Mouse (Mus musculus) adrenal gland, adult 18-20 months (tissue): Measurements from ENCODE around the gene Gm12830. TPM values are rescaled to one million over a fixed set of nuclear protein-coding genes. Genes with fewer than 3 reads are reported as not detected.

Experiments used
- DNase-seq, 2 experiments: peaks; one replicate each; pipeline ENCODE4 v3.0.0; 2021 to 2022; ENCODE audit warnings: low spot score in 2 of 2
- long read RNA-seq, 2 experiments: library from polyadenylated mRNA; stranded (forward); transcript quantifications; one replicate each; pipeline ENCODE4 v2.0.0; 2021
- total RNA-seq, 2 experiments: library from RNA; stranded (reverse); gene quantifications; 1 replicate in 1 of 2; 2 replicates in 1 of 2; pipeline ENCODE4 v1.2.3; 2021

Gm12830 gene
- not detected for total RNA-seq
- long read RNA-seq, experiment 1, result 0 reads
- long read RNA-seq, experiment 2, result 0 reads

GRCm38 (mm10) chr4:114821567-114822192 is at the start of gene Gm12830:
TSS of gene Gm12830 (plus strand) at chr4:114821722.
- peak; percentile 43 for DNase-seq

- DNase-seq, result no peak
These were observed 48.2 kb upstream of the Gm12830 start for GRCm38 (mm10) chr4:114773316-114773715.

- no peak for DNase-seq
These were observed 43.8 kb upstream of the Gm12830 start for GRCm38 (mm10) chr4:114777625-114778202.

- DNase-seq, result no peak
These were observed 42.6 kb upstream of the Gm12830 start for GRCm38 (mm10) chr4:114778716-114779474.

- DNase-seq, result no peak
These were observed 42.1 kb upstream of the Gm12830 start for GRCm38 (mm10) chr4:114779475-114779757.

GRCm38 (mm10) chr4:114779758-114780546 is 41.6 kb upstream of the Gm12830 start:
- DNase-seq, result no peak

- DNase-seq, result no peak
These were observed 38.7 kb upstream of the Gm12830 start for GRCm38 (mm10) chr4:114782851-114783250.

- no peak for DNase-seq
These were observed 36.8 kb upstream of the Gm12830 start for GRCm38 (mm10) chr4:114784735-114785134.

GRCm38 (mm10) chr4:114788856-114789255 is 32.7 kb upstream of the Gm12830 start:
- no peak for DNase-seq

- DNase-seq, result no peak
These were observed 29.9 kb upstream of the Gm12830 start for GRCm38 (mm10) chr4:114791650-114792049.

GRCm38 (mm10) chr4:114793836-114794235 is 27.7 kb upstream of the Gm12830 start:
- no peak for DNase-seq

GRCm38 (mm10) chr4:114797254-114797914 is 24.1 kb upstream of the Gm12830 start:
- DNase-seq, result no peak

- no peak for DNase-seq
These were observed 23.4 kb upstream of the Gm12830 start for GRCm38 (mm10) chr4:114798041-114798624.

- no peak for DNase-seq
These were observed 17.4 kb upstream of the Gm12830 start for GRCm38 (mm10) chr4:114804096-114804495.

- DNase-seq, result no peak
These were observed 2.4 kb upstream of the Gm12830 start for GRCm38 (mm10) chr4:114818963-114819702.

GRCm38 (mm10) chr4:114834770-114835581 is 13.5 kb downstream of the Gm12830 start:
- no peak for DNase-seq

- no peak for DNase-seq
These were observed 19.9 kb downstream of the Gm12830 start for GRCm38 (mm10) chr4:114841336-114841920.

GRCm38 (mm10) chr4:114842376-114842960 is 20.9 kb downstream of the Gm12830 start:
- DNase-seq, result no peak
